Mouse (Mus musculus) liver, embryonic 14.5 days (tissue): Measurements from ENCODE around the gene Sema4a. TPM values are rescaled to one million over a fixed set of nuclear protein-coding genes. Genes with fewer than 3 reads are reported as not detected.

Source experiments
- ATAC-seq: fragments of 200-750 bp; cut with Nextera tagmentation; 2 replicates; pipeline ENCODE4 v1.8.0; 2017; ENCODE audit warnings: moderate number of reproducible peaks, mild to moderate bottlenecking, moderate library complexity; ENCODE audit not compliant: insufficient read depth
- DNase-seq, 3 experiments: peaks; one replicate each; pipeline ENCODE4 v3.0.0-alpha.2; 2012 to 2013; ENCODE audit warnings: low read depth in 3 of 3, low spot score in 3 of 3
- H3K27ac ChIP-seq: fragments of 300-500 bp; sonication (generic); 2 replicates; pipeline ENCODE4 v1.5.1; 2014; ENCODE audit warnings: moderate library complexity, mild to moderate bottlenecking, control low read depth, inconsistent platforms
- H3K27me3 ChIP-seq: fragments of 300-500 bp; sonication (generic); 2 replicates; pipeline ENCODE4 v1.6.1; 2014; ENCODE audit warnings: mild to moderate bottlenecking, low read length, moderate library complexity; ENCODE audit not compliant: control insufficient read depth, insufficient read depth
- H3K36me3 ChIP-seq: fragments of 300-500 bp; sonication (generic); replicated peaks from 2 replicates; pipeline ENCODE4 v1.6.1; 2014; ENCODE audit warnings: low read depth; ENCODE audit not compliant: control insufficient read depth, insufficient read depth
- H3K4me1 ChIP-seq, 2 experiments: fragments of 200-500 bp in 1 of 2; fragments of 300-500 bp in 1 of 2; sonication (generic) in 1 of 2; replicated peaks; 2 replicates each; pipeline ENCODE4 v1.6.1; 2012 to 2014; ENCODE audit warnings: antibody characterized with exemption in 1 of 2, inconsistent platforms in 1 of 2, low read length in 1 of 2; ENCODE audit not compliant: control insufficient read depth in 2 of 2, insufficient read depth in 2 of 2
- H3K4me2 ChIP-seq: fragments of 300-500 bp; sonication (generic); 2 replicates; pipeline ENCODE4 v1.6.1; 2014; ENCODE audit warnings: low read depth, mild to moderate bottlenecking, control low read depth, moderate library complexity
- H3K4me3 ChIP-seq, 2 experiments: fragments of 200-500 bp in 1 of 2; fragments of 300-500 bp in 1 of 2; sonication (generic) in 1 of 2; 2 replicates each; pipeline ENCODE4 v1.5.1; 2012 to 2014; ENCODE audit warnings: low read depth in 2 of 2, low read length in 2 of 2, mild to moderate bottlenecking in 2 of 2, control low read depth in 1 of 2, inconsistent platforms in 1 of 2, moderate library complexity in 1 of 2; ENCODE audit not compliant: insufficient read depth in 1 of 2
- H3K9ac ChIP-seq: fragments of 300-500 bp; sonication (generic); replicated peaks from 2 replicates; pipeline ENCODE4 v1.6.1; 2014; ENCODE audit warnings: mild to moderate bottlenecking, control low read depth, moderate library complexity
- H3K9me3 ChIP-seq: fragments of 300-500 bp; sonication (generic); 2 replicates; pipeline ENCODE4 v1.6.1; 2016; ENCODE audit warnings: low read length, mixed read lengths; ENCODE audit not compliant: control insufficient read depth
- CTCF ChIP-seq: IDR thresholded peaks from 2 replicates; pipeline ENCODE4 v1.5.1; 2016; ENCODE audit warnings: antibody characterized with exemption, low read depth, control low read depth
- EP300 ChIP-seq: IDR thresholded peaks from 2 replicates; pipeline ENCODE4 v1.6.1; 2016; ENCODE audit warnings: antibody characterized with exemption, low read depth
- WGBS: fragments of 180-500 bp; shearing (Covaris S2); extraction: QIAGEN DNeasy Blood & Tissue Kit; methylation state at CpG from one replicate; pipeline ENCODE4 v1.1.7; 2014; ENCODE audit not compliant: insufficient replicate concordance; 5-methylcytosine and 5-hydroxymethylcytosine counted together
- polyA plus RNA-seq, 2 experiments: library from polyadenylated mRNA; depleted of rRNA in 1 of 2; stranded (reverse) in 1 of 2; unstranded in 1 of 2; fragments of >200 nt; fragmentation: Nextera tagmentation in 1 of 2; extraction: Ambion mirVana in 1 of 2; gene quantifications; 2 replicates each; pipeline versions ENCODE4 v1.2.1 to v1.2.3; 2012 to 2014

Gene Sema4a
- polyA plus RNA-seq, 2 experiments = 9.1 to 12.7 TPM

DNA sequence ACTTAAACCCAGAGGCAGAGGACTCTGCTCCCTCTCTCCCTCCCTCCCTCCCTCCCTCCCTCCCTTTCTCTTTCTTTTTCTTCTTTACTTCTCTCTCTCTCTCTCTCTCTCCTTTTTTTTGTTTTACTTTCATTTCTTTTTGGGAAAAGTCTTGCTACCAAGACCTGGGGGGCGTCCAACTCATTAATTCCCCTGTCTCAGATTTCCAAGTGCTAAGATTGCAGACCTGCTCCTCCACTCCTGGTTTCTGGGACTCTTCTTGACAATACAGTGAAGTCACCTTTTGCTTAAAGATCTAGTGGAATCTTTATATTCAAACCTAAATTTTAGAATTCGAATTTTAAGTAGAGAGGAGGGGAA lies 35.7 kb downstream of the Sema4a start:
- no peaks in the 10 kb centered on the region; the same call in 1 of the 2 replicates for H3K27me3 ChIP-seq
- H3K9ac ChIP-seq = no peak overlapping the region
- WGBS = 12% methylated on average over 2 of the region's 2 CpGs
- peak overlapping the region in 1 of 2 experiments; percentile 76; a peak in 2 of 4 replicates for H3K4me3 ChIP-seq
- peak overlapping the region; percentile 63 for H3K4me2 ChIP-seq
- ATAC-seq = no peak
- DNase-seq = no peak
- H3K27ac ChIP-seq = peak overlapping the region; percentile 33
- H3K4me1 ChIP-seq = peaks cover 23 to 35% of the 10 kb centered on the region in 2 experiments
- TF ChIP-seq CTCF = no peak
- no peak for TF ChIP-seq EP300
- H3K9me3 ChIP-seq = no peaks in the 10 kb centered on the region
- peaks cover 5% of the 10 kb centered on the region; the same call in 1 of the 2 replicates for H3K36me3 ChIP-seq

DNA sequence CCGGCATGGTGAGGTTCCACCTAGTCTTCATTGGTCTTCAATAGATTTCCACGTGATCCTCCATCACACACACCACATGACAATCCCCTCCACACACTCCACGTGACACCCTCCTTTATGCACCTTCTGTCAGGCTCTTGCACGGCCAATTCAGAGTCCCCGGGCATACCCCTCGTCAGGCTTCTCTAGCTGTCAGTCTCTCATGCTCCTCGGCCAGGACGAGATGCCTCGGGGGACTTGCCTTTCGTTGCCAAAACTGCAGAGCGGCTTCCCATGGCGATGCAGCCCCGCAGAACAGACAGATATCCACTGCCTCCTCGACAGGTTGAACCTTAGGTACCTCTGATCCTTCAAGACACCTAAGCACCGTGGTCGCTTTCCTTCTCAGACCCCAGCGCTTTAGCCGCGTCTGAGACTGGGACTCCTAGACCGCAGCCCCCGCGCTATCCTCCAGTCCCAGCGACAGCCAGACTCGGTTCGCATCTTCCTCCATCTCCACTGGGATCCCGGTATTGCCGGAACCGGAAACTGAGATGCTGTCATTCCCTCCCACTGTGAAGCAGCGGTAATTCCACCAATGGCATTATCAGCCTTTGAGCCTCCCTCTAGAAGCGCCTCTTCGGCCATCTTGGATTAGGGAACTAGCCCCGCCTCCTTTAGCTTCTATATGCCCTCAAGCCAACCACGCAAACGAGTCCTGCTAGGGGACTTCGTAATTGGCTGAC lies 36.2 kb downstream of the Sema4a start, which contains the start of gene Slc25a44:
TSS of gene Slc25a44 (minus strand) at position 535 of the 725 bp plus-strand sequence.
- WGBS = under 1% methylated on average over 35 of the region's 35 CpGs
- peak within 1 kb of the TSS; percentile 81 for H3K4me2 ChIP-seq
- H3K4me1 ChIP-seq = peaks cover 23 to 35% of the 10 kb centered on the region in 2 experiments
- H3K27me3 ChIP-seq = no peaks in the 10 kb centered on the region; the same call in 1 of the 2 replicates
- H3K9ac ChIP-seq = peak within 1 kb of the TSS; percentile 70
- peak within 1 kb of the TSS; percentile 74 to 76 for H3K4me3 ChIP-seq
- TF ChIP-seq CTCF (no peak), EP300 (no peak)
- peak within 1 kb of the TSS; percentile 53 for H3K27ac ChIP-seq
- peaks cover 11% of the 10 kb centered on the region; the same call in 1 of the 2 replicates for H3K36me3 ChIP-seq
- DNase-seq = peak; percentile 99
- no peaks in the 10 kb centered on the region for H3K9me3 ChIP-seq
- peak; percentile 97 for ATAC-seq

DNA sequence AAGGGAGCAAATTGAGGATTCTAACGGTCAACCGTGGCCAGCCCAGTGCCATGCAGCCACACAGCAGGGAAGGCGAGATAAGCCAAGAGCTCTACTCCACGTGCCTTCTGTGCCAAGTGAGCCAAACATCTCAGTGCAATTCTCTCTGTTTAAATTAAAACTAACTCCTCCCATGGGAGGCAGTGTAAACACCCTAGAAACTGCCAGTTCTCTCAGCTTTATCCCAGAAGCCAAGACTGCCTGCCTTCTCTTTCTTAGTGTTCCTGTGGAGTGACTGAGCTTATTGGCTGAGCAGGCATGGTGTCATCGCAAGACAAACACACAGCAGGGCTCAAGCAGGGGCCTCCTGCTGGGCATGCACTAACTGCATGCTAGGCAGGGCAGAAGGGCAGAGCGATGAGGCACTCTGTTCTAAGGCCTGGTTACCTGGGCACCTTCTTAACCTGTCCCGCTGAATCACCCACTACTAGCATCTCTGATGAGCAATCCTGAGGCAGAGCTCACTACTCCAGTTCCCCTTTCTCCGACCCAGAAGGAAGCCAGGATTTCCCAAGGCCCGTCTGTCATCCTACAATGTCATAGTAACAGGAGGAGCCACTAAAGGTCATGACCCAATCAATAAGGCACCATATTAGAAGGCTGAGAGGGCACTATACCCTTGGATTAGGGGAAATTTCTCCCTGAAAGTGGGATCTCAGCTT lies 38.8 kb downstream of the Sema4a start:
- Histone ChIP-seq H3K4me3 (no peak overlapping the region), H3K4me2 (peak overlapping the region; percentile 32), H3K9me3 (no peaks in the 10 kb centered on the region), H3K36me3 (peaks cover 14% of the 10 kb centered on the region), H3K27ac (peak overlapping the region; percentile 39), H3K9ac (no peak overlapping the region), H3K27me3 (no peaks in the 10 kb centered on the region), H3K4me1 (peaks cover 23 to 31% of the 10 kb centered on the region in 2 experiments)
- no peak for ATAC-seq
- 30% methylated on average over 9 of the region's 9 CpGs for WGBS
- peak in 1 of 3 experiments; percentile 18 for DNase-seq
- TF ChIP-seq EP300 = peak; percentile 43; the same call in 1 of the 2 replicates
- TF ChIP-seq CTCF = peak; percentile 52

- Histone ChIP-seq H3K36me3 (peaks cover 18% of the 10 kb centered on the region), H3K4me3 (no peak overlapping the region), H3K9ac (no peak overlapping the region), H3K27me3 (no peaks in the 10 kb centered on the region), H3K4me2 (no peak overlapping the region), H3K27ac (no peak overlapping the region), H3K9me3 (no peaks in the 10 kb centered on the region), H3K4me1 (peaks cover 27 to 33% of the 10 kb centered on the region in 2 experiments)
- TF ChIP-seq EP300 (no peak), CTCF (no peak)
- WGBS = 82% methylated on average over 19 of the region's 19 CpGs
- ATAC-seq = no peak
- DNase-seq = no peak
Observed at GRCm38 (mm10) chr3:88420771-88421170, 40.2 kb downstream of the Sema4a start.

DNA sequence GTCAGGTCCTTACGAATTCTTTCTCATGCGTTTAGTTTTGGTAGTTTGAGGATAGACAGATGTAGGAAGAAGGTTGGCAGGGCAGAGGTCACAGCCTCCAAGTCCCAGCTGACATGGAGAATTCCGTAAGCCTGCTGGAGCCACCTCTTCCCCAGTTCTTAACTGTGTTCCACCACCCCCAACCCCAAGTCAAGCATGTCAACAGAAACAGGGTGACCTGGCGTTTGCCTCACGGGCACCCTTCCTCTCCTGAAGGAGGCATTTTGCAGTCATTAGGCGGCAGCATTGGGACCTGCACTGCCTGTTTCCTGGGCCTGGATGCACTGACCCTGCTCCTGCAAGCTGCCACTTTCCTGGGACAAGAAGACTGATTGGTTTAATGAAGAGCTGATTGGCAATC lies 43.0 kb downstream of the Sema4a start:
- no peak overlapping the region for H3K4me3 ChIP-seq
- H3K4me2 ChIP-seq = no peak overlapping the region
- DNase-seq (no peak), ATAC-seq (no peak)
- no peaks in the 10 kb centered on the region for H3K27me3 ChIP-seq
- H3K36me3 ChIP-seq = peaks cover 29% of the 10 kb centered on the region
- 79% methylated on average over 6 of the region's 6 CpGs for WGBS
- H3K4me1 ChIP-seq = peaks cover 21 to 28% of the 10 kb centered on the region in 2 experiments
- no peak overlapping the region for H3K27ac ChIP-seq
- H3K9me3 ChIP-seq = no peaks in the 10 kb centered on the region
- TF ChIP-seq CTCF (no peak), EP300 (no peak)
- no peak overlapping the region for H3K9ac ChIP-seq
